Mouse (Mus musculus): ENCODE results near the gene Hoxa13.

The Hoxa13 gene

GRCm38 (mm10) chr6:52224895-52225611 lies 35.6 kb downstream of the Hoxa13 start:
- DNase-seq (ENCODE audit: low spot score in 2 of 2), result no peak

- DNase-seq (ENCODE audit: low spot score in 2 of 2), result peak in 1 of 2 experiments; percentile 44
These were observed 36.5 kb downstream of the Hoxa13 start for GRCm38 (mm10) chr6:52223939-52224760.

GRCm38 (mm10) chr6:52222729-52223128 lies 38.0 kb downstream of the Hoxa13 start:
- no peak for DNase-seq (ENCODE audit: low spot score in 2 of 2)

GRCm38 (mm10) chr6:52221993-52222685 lies 38.5 kb downstream of the Hoxa13 start:
- DNase-seq (ENCODE audit: low spot score in 2 of 2), result peak in 1 of 2 experiments; percentile 72

GRCm38 (mm10) chr6:52221337-52221992 lies 39.2 kb downstream of the Hoxa13 start, which contains the start of gene Hoxa7:
Gene Hoxa7, minus strand, starts transcription at chr6:52221854.
- DNase-seq (ENCODE audit: low spot score in 2 of 2), result peak; percentile 92 to 93

- DNase-seq (ENCODE audit: low spot score in 2 of 2), result no peak
These were observed 39.8 kb downstream of the Hoxa13 start for GRCm38 (mm10) chr6:52220865-52221310.

- peak in 1 of 2 experiments; percentile 54 for DNase-seq (ENCODE audit: low spot score in 2 of 2)
These were observed 40.4 kb downstream of the Hoxa13 start for GRCm38 (mm10) chr6:52220003-52220864.

- no peak for DNase-seq (ENCODE audit: low spot score in 2 of 2)
These were observed 41.3 kb downstream of the Hoxa13 start for GRCm38 (mm10) chr6:52219234-52219942.

- peak; percentile 0 to 33 for DNase-seq (ENCODE audit: low spot score in 2 of 2)
These were observed 42.0 kb downstream of the Hoxa13 start for GRCm38 (mm10) chr6:52218643-52219215.

- DNase-seq (ENCODE audit: low spot score in 2 of 2), result peak in 1 of 2 experiments; percentile 1
These were observed 42.6 kb downstream of the Hoxa13 start for GRCm38 (mm10) chr6:52217895-52218642.

GRCm38 (mm10) chr6:52217459-52217768 lies 43.3 kb downstream of the Hoxa13 start:
- peak in 1 of 2 experiments; percentile 90 for DNase-seq (ENCODE audit: low spot score in 2 of 2)

- peak; percentile 30 to 79 for DNase-seq (ENCODE audit: low spot score in 2 of 2)
These were observed 43.8 kb downstream of the Hoxa13 start for GRCm38 (mm10) chr6:52216691-52217458.

GRCm38 (mm10) chr6:52215771-52216535 lies 44.7 kb downstream of the Hoxa13 start:
- DNase-seq (ENCODE audit: low spot score in 2 of 2), result peak; percentile 2 to 42

GRCm38 (mm10) chr6:52215070-52215469 lies 45.6 kb downstream of the Hoxa13 start:
- no peak for DNase-seq (ENCODE audit: low spot score in 2 of 2)

GRCm38 (mm10) chr6:52214271-52214670 lies 46.4 kb downstream of the Hoxa13 start:
- no peak for DNase-seq (ENCODE audit: low spot score in 2 of 2)

- peak; percentile 73 to 76 for DNase-seq (ENCODE audit: low spot score in 2 of 2)
These were observed 47.3 kb downstream of the Hoxa13 start, which contains the start of the genes Hoxa3 and Gm28308 for GRCm38 (mm10) chr6:52213119-52213986. Gene Hoxa3, minus strand, starts transcription at chr6:52213336. Gene Gm28308, minus strand, starts transcription at chr6:52213339.

All from urinary bladder, adult 18-20 months (tissue).